Mouse (Mus musculus): ENCODE measurements around the gene A630010A05Rik.
"Not testable (repeated sequence)": the region's sequence is repeated elsewhere in the genome, so short reads cannot be mapped to it uniquely, and the experiment has no call there.

The A630010A05Rik gene

GRCm38 (mm10) chr16:14562017-14562416 lies at the start of gene A630010A05Rik:
Gene A630010A05Rik, plus strand, starts transcription at chr16:14562317.
- no peak for DNase-seq (ENCODE audit: low spot score in 2 of 2)

GRCm38 (mm10) chr16:14535766-14536165 lies 26.4 kb upstream of the A630010A05Rik start:
- DNase-seq (ENCODE audit: low spot score in 2 of 2) = no peak

- not testable (repeated sequence) for DNase-seq (ENCODE audit: low spot score in 2 of 2)
Observed at GRCm38 (mm10) chr16:14557191-14557590, 4.9 kb upstream of the A630010A05Rik start.
